Mouse (Mus musculus): ENCODE results near the gene Drg2. TPM values are rescaled to one million over a fixed set of nuclear protein-coding genes. Genes with fewer than 3 reads are reported as not detected.

Gene Drg2
- 34.4 TPM for polyA plus RNA-seq (2014; fragmentation: Illumina TruSeq; extraction: RNeasy Lipid Tissue Mini Kit (QIAGEN cat#74804); ENCODE audit: low read depth, low replicate concordance)

DNA sequence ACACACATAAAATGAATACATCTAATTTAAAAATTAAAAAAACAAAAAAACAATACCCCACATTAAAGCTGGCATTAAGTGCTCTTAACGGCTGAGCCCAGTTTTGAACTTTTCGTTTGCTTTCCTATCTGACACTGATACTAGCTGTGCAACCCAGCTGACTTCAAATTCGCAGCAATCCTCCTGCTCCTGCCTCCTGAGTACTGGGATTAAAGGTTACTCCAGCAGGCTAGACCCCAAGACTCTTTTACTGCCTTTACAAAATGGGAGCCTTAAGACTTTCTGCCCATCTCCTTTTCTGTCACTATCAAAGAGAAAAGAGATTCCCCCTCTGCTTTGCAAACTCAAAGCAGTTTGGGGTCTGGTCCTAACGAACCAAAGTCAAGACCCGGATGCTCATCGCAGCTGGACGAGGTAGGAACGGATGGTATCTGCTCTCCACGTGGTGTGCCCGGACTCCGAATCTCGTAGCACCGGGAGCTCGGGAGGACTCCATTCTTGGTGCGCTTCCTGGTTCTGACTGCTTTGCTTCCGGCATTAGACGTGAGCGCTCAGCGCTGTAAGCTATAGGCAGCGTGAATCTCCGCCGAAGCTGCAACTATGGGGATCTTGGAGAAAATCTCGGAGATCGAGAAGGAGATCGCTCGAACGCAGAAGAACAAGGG, at the start of gene Drg2:
Gene Drg2, plus strand, starts transcription at position 512 of the 665 bp plus-strand sequence.

DNA sequence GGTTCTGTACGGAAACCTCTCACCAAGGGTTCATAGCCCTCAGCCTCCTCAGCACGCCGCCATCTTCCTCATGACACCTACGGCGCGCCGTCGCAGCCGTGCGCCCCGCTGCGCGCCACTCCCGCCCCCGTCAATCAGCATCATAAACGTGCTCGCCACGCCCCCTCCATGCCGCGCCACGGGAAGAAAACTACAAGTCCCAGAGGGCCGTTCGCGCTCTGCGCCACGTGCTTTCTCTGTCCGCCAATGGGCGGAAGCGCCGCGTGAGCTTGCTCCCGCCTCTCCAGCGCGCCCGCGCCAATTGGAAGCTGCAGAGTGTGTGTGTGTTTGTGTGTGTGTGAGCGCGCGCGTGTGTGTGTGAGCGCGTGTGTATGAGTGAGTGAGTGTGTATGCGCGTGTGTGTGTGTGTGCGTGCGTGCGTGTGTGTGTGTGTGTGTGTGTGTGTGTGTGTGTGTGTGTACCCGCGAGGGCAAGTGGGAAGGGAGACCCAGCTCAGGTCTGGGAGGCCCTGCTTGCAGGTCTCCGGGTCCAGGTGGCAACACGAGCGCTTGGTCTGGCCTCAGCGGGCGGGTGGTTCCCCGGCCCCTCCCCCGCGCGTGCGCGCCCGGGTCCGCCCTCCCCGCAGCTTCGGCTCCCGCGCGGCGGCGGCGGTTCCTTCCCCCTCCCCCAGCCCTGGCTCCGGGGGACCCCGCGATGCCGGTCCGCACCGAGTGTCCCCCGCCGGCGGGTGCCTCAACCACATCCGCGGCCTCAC, 37.3 kb upstream of the Drg2 start, which contains the start of gene Gid4:
Gene Gid4, plus strand, starts transcription at position 183 of the 754 bp plus-strand sequence.

DNA sequence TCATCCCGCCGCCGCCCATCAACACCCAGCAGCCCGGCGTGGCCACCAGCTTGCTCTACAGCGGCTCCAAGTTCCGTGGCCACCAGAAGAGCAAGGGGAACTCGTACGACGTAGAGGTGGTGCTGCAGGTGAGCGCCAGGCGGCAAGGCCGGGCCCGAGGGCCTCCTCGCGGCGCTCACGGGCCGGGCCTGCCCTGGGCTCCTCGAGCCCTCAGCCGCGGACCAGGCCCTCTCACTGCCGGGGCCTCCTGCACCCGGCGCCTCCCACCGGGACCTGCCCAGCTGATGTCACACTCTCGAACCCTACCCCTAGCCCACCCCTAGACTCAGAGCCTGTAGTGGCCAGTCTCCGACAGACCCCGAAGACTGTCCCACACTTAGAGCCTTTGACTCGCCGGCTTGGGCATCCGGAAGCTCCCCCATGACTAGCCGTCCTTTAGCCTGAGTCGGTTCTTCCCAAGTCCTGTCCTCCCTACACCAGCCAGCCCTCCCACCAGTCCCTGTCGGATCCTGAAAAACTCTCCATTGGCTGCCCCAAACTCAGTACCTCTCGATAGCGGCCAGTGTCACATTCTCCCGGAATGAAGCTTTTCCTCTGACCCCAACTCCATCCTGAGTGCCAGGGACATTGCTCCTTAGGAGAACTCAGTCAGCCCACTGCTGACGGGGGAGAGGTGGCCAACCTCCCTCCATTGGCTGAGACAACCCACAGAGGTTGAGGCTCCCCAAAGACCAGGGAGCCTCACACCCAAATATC, 36.5 kb upstream of the Drg2 start, which contains the start of gene Atpaf2:
Gene Atpaf2, minus strand, starts transcription at position 741 of the 756 bp plus-strand sequence.

DNA sequence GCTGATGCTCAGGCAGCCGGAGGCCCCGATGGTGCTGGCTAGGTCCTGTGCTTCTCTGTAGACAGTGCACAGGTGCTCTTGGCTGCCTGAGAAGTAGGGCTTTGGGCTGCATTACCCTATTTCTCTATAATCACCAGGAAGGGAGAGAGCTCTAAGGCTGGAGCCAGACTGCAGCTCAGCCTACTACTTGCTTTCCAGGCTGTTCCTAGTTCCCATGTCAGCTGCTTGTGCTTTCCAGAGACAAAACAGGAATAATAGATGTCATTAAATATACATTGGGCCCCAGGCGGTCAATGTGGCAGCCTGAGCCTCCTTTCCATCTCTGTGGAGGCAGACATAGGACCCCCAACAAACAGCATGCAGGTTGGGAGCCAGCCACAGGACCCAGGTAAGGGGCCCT, 14.6 kb downstream of the Drg2 start, which contains the start of gene Myo15:
Gene Myo15, plus strand, starts transcription at position 301 of the 400 bp plus-strand sequence.

Other genes with a start within 250 kb of the Drg2 start
- 22.1 TPM for gene Srebf1, start 232.0 kb upstream of the Drg2 start, polyA plus RNA-seq (2014; fragmentation: Illumina TruSeq; extraction: RNeasy Lipid Tissue Mini Kit (QIAGEN cat#74804); ENCODE audit: low read depth, low replicate concordance)
- gene Tom1l2, start 101.7 kb upstream of the Drg2 start, polyA plus RNA-seq (2014; fragmentation: Illumina TruSeq; extraction: RNeasy Lipid Tissue Mini Kit (QIAGEN cat#74804); ENCODE audit: low read depth, low replicate concordance): 118 TPM
- gene Drc3, start 101.3 kb upstream of the Drg2 start, polyA plus RNA-seq (2014; fragmentation: Illumina TruSeq; extraction: RNeasy Lipid Tissue Mini Kit (QIAGEN cat#74804); ENCODE audit: low read depth, low replicate concordance): 5.1 TPM
- 40.5 TPM for gene Gid4, start 37.4 kb upstream of the Drg2 start, polyA plus RNA-seq (2014; fragmentation: Illumina TruSeq; extraction: RNeasy Lipid Tissue Mini Kit (QIAGEN cat#74804); ENCODE audit: low read depth, low replicate concordance)
- 34.0 TPM for gene Atpaf2, start 36.1 kb upstream of the Drg2 start, polyA plus RNA-seq (2014; fragmentation: Illumina TruSeq; extraction: RNeasy Lipid Tissue Mini Kit (QIAGEN cat#74804); ENCODE audit: low read depth, low replicate concordance)
- gene Myo15, start 14.7 kb downstream of the Drg2 start, polyA plus RNA-seq (2014; fragmentation: Illumina TruSeq; extraction: RNeasy Lipid Tissue Mini Kit (QIAGEN cat#74804); ENCODE audit: low read depth, low replicate concordance): not detected
- 48.5 TPM for gene Alkbh5, start 81.8 kb downstream of the Drg2 start, polyA plus RNA-seq (2014; fragmentation: Illumina TruSeq; extraction: RNeasy Lipid Tissue Mini Kit (QIAGEN cat#74804); ENCODE audit: low read depth, low replicate concordance)
- gene Llgl1, start 245.1 kb downstream of the Drg2 start, polyA plus RNA-seq (2014; fragmentation: Illumina TruSeq; extraction: RNeasy Lipid Tissue Mini Kit (QIAGEN cat#74804); ENCODE audit: low read depth, low replicate concordance): 11.0 TPM